Mouse (Mus musculus): ENCODE results near the gene Abcc10.

Gene Abcc10

DNA sequence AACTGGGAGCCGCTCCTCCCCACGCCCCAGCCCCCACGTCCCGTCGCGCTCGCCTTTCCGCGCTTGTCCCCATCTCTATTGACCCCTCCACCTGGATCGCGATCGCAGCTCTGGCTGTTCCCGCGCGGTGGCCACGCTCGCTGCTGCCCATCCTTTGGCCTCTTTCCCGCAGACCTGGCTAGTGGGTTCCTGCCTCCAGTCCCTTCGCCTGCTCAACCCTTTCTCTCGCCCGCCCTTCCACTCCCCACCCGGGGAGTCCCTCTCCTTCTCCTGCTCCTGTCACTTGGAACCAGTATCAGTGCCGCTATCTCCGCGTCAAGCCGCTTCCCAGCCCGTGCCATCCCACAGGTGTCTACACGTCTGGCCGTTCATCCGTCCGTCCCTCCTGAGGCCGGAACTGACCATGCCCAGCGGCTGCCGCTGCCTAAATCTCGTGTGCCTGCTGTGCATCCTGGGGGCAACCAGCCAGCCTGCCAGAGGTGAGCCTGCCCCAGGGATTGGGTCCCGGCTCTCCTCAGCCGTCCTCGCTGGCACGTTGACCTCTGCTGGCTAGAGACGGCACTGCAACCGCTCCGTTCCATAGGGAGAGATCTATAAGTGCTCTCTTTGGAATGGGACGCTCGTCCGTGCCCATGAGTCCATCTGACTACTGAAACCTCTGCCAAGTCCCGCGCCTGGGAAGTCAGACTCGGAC lies 29.8 kb downstream of the Abcc10 start:
- H3K9me3 ChIP-seq (ENCODE audit: low read length) = no peaks in the 10 kb centered on the region
- peak overlapping the region; percentile 80 for H3K4me3 ChIP-seq (replicated peaks; ENCODE audit: low read length)
- no peak for TF ChIP-seq POU5F1 (IDR thresholded peaks at IDR 0.05; ENCODE audit: borderline replicate concordance, low read length)
- peak; percentile 93 for TF ChIP-seq CTCF (conservative IDR thresholded peaks at IDR 0.05; ENCODE audit: low read length)
- TF ChIP-seq NANOG (IDR thresholded peaks at IDR 0.05; ENCODE audit: borderline replicate concordance, low read length) = no peak
- H3K4me1 ChIP-seq (replicated peaks; ENCODE audit: low read depth, low read length) = peaks cover 41% of the 10 kb centered on the region
- no peaks in the 10 kb centered on the region for H3K36me3 ChIP-seq (ENCODE audit: insufficient read depth, low read length)
- peaks cover 77% of the 10 kb centered on the region for H3K27me3 ChIP-seq (ENCODE audit: insufficient read depth, low read length)

DNA sequence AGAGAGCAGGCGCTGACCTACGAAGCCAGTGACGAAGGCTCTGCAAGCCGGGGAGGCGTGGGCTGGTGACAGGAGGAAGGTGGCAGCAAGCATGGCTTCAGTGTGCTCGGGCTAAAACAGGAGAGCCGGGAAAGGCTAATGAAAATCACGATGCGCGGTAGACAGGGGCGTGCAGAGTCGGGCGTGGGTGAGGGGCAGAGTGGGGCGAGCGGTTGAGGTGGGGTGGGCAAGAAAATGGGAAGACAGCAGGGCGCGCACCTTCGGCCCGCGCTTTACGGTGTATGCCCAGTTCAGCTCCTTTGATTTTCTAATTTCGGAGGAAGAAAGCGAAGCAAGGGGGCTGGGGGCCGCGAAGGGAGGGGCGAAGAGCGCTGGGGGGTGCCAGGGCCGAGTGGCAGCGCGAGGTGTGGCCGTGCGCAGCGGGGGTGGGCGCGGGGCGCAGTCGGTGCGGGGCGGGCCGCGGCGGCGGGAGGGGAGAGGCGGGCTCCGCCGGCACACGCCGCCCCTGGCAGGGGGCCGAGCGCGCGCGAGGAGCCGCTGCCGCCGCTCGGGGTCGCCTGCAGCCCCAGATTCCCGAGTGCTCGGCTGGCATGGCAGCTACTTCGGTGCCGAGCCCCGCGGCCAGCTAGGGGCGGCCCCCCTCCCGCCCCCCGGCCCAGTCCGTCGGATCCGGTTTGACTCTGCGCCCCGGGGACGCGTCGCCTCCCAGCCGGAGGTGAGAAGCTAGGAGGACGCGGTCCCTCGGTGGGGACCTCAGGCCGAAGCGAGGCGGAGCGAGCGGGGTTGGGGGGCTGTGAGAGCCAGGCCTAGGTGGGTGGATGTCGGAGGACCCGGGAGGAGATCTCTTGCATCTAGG lies 30.6 kb downstream of the Abcc10 start, which contains the start of gene Dlk2:
Gene Dlk2, plus strand, starts transcription at position 58 of the 856 bp plus-strand sequence.
- Histone ChIP-seq H3K4me1 (replicated peaks; ENCODE audit: low read depth, low read length) (peaks cover 33% of the 10 kb centered on the region), H3K27me3 (ENCODE audit: insufficient read depth, low read length) (peaks cover 78% of the 10 kb centered on the region)

DNA sequence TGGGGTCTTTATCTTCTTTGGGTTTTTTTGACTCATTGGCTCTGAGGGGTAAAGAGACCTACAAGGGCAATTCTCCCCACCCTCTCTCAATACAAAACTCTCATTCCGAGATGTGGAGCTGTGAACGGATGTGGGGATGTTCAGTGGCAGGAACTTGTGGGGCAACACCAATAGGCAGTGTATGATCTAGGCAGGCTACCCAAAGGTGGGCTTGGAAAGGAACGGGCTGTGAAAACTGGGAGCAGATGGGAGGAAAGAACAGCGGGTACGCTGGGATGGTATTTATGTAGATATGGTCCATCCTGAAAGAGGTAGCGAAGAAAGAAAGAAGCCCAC lies 31.2 kb downstream of the Abcc10 start:
- TF ChIP-seq CTCF (conservative IDR thresholded peaks at IDR 0.05; ENCODE audit: low read length) (no peak), POU5F1 (IDR thresholded peaks at IDR 0.05; ENCODE audit: borderline replicate concordance, low read length) (no peak), NANOG (IDR thresholded peaks at IDR 0.05; ENCODE audit: borderline replicate concordance, low read length) (no peak)
- H3K4me3 ChIP-seq (replicated peaks; ENCODE audit: low read length) = peak overlapping the region; percentile 80
- H3K9me3 ChIP-seq (ENCODE audit: low read length) = no peaks in the 10 kb centered on the region
- H3K36me3 ChIP-seq (ENCODE audit: insufficient read depth, low read length) = no peaks in the 10 kb centered on the region
- H3K4me1 ChIP-seq (replicated peaks; ENCODE audit: low read depth, low read length) = peaks cover 27% of the 10 kb centered on the region
- peaks cover 81% of the 10 kb centered on the region for H3K27me3 ChIP-seq (ENCODE audit: insufficient read depth, low read length)

More for the DNA sequence above, 30.6 kb downstream of the Abcc10 start, which contains the start of gene Dlk2:
- TF ChIP-seq NANOG (IDR thresholded peaks at IDR 0.05; ENCODE audit: borderline replicate concordance, low read length) (no peak), CTCF (conservative IDR thresholded peaks at IDR 0.05; ENCODE audit: low read length) (no peak), POU5F1 (IDR thresholded peaks at IDR 0.05; ENCODE audit: borderline replicate concordance, low read length) (no peak)
- Histone ChIP-seq H3K4me3 (replicated peaks; ENCODE audit: low read length) (peak within 1 kb of the TSS; percentile 80), H3K36me3 (ENCODE audit: insufficient read depth, low read length) (no peaks in the 10 kb centered on the region), H3K9me3 (ENCODE audit: low read length) (no peaks in the 10 kb centered on the region)

DNA sequence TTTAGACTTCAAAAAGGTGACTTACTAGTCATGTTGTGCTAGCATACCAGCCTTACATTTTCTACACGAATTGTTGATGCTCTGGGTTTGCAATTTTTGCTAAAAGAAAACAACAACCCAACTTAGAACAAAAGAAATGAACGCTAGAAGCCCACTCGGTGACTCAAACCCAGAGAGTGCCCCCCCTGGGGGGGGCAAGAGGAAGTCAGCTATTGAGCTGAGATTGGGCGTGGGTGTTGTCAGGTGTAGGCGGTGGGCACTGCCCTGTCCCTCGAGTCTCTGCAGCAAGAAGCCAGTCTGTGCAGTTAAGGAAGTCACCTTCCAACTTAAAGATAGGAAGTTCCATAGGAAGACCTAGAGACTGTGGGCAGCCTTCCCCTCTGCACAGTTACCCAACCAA lies 31.6 kb downstream of the Abcc10 start:
- no peak overlapping the region for H3K4me3 ChIP-seq (replicated peaks; ENCODE audit: low read length)
- peaks cover 79% of the 10 kb centered on the region for H3K27me3 ChIP-seq (ENCODE audit: insufficient read depth, low read length)
- no peaks in the 10 kb centered on the region for H3K9me3 ChIP-seq (ENCODE audit: low read length)
- TF ChIP-seq CTCF (conservative IDR thresholded peaks at IDR 0.05; ENCODE audit: low read length) (no peak; the same call in 1 of the 2 replicates), NANOG (IDR thresholded peaks at IDR 0.05; ENCODE audit: borderline replicate concordance, low read length) (no peak), POU5F1 (IDR thresholded peaks at IDR 0.05; ENCODE audit: borderline replicate concordance, low read length) (no peak)
- H3K4me1 ChIP-seq (replicated peaks; ENCODE audit: low read depth, low read length) = peaks cover 23% of the 10 kb centered on the region
- no peaks in the 10 kb centered on the region for H3K36me3 ChIP-seq (ENCODE audit: insufficient read depth, low read length)

DNA sequence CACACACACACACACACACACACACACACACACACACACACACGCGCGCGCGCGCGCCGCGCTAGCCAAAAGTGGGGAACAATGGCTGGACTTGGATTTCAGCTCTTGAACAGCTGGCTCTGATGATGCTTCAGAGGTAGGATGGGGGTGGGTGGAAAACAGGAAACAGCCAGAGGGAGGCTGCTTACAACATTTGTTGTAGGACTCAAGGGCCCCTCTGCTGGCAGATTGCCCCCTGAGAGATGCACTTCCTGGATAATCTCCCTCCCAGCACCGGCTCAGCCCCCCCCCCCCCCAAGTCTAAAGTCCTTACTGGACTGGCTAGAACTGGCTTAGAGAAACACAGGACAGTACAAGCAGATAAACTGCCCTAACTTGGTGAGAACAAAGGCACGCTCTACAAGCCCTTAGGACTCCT lies 40.5 kb downstream of the Abcc10 start:
- TF ChIP-seq CTCF (conservative IDR thresholded peaks at IDR 0.05; ENCODE audit: low read length) = no peak
- TF ChIP-seq NANOG (IDR thresholded peaks at IDR 0.05; ENCODE audit: borderline replicate concordance, low read length) = no peak
- no peak for TF ChIP-seq POU5F1 (IDR thresholded peaks at IDR 0.05; ENCODE audit: borderline replicate concordance, low read length)
- Histone ChIP-seq H3K9me3 (ENCODE audit: low read length) (no peaks in the 10 kb centered on the region), H3K36me3 (ENCODE audit: insufficient read depth, low read length) (no peaks in the 10 kb centered on the region), H3K4me3 (replicated peaks; ENCODE audit: low read length) (no peak overlapping the region), H3K27me3 (ENCODE audit: insufficient read depth, low read length) (0 out of 2 replicates have a peak, but pooled peaks cover 5% of the 10 kb centered on the region), H3K4me1 (replicated peaks; ENCODE audit: low read depth, low read length) (peaks cover 46% of the 10 kb centered on the region)

DNA sequence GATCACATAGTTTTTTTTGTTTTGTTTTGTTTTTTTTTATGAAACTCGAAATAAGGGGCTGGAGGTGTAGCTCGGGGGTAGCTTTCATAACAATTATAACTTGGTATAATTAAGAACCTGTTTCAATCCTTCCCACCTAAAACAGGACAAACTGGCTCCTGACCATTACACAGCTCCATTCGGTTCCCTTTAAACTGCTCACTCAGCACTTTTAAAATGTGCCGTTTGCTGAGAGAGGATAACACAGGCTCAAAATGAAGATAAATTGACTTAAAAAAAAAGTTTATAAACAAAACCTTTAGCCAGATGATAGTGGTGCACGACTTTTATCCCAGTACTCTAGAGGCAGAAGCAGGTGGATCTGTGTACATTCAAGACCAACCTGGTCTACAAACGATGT lies 42.7 kb downstream of the Abcc10 start:
- Histone ChIP-seq H3K27me3 (ENCODE audit: insufficient read depth, low read length) (no peaks in the 10 kb centered on the region), H3K36me3 (ENCODE audit: insufficient read depth, low read length) (peaks cover 14% of the 10 kb centered on the region), H3K4me3 (replicated peaks; ENCODE audit: low read length) (no peak overlapping the region), H3K9me3 (ENCODE audit: low read length) (no peaks in the 10 kb centered on the region), H3K4me1 (replicated peaks; ENCODE audit: low read depth, low read length) (peaks cover 65% of the 10 kb centered on the region)
- TF ChIP-seq POU5F1 (IDR thresholded peaks at IDR 0.05; ENCODE audit: borderline replicate concordance, low read length) = no peak
- TF ChIP-seq CTCF (conservative IDR thresholded peaks at IDR 0.05; ENCODE audit: low read length) = no peak
- TF ChIP-seq NANOG (IDR thresholded peaks at IDR 0.05; ENCODE audit: borderline replicate concordance, low read length) = no peak

DNA sequence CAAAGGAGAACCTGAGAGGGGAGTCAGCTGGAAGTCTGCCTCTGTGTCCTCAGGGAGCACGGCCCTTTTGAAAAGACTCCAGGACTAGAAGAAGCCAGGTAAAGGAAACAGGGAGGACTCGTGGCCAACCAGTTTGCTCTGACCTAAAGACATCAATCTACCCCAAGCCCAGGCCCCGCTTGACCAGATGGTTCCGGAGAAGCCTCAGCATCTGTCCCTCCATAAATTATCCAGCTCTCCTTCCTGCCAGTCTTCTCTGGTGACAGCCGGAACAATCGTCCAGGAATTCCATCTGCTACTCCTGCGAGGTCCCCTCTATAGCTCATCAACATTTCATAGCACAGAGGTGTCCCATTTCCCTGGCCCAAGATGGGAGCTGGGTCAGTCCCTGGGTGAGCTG lies 43.5 kb downstream of the Abcc10 start:
- Histone ChIP-seq H3K4me3 (replicated peaks; ENCODE audit: low read length) (0 out of 2 replicates have a peak overlapping the region, but pooled peaks have one; percentile 29), H3K27me3 (ENCODE audit: insufficient read depth, low read length) (no peaks in the 10 kb centered on the region), H3K36me3 (ENCODE audit: insufficient read depth, low read length) (peaks cover 21% of the 10 kb centered on the region), H3K9me3 (ENCODE audit: low read length) (no peaks in the 10 kb centered on the region), H3K4me1 (replicated peaks; ENCODE audit: low read depth, low read length) (peaks cover 71% of the 10 kb centered on the region)
- TF ChIP-seq CTCF (conservative IDR thresholded peaks at IDR 0.05; ENCODE audit: low read length) (no peak), NANOG (IDR thresholded peaks at IDR 0.05; ENCODE audit: borderline replicate concordance, low read length) (no peak), POU5F1 (IDR thresholded peaks at IDR 0.05; ENCODE audit: borderline replicate concordance, low read length) (no peak)

DNA sequence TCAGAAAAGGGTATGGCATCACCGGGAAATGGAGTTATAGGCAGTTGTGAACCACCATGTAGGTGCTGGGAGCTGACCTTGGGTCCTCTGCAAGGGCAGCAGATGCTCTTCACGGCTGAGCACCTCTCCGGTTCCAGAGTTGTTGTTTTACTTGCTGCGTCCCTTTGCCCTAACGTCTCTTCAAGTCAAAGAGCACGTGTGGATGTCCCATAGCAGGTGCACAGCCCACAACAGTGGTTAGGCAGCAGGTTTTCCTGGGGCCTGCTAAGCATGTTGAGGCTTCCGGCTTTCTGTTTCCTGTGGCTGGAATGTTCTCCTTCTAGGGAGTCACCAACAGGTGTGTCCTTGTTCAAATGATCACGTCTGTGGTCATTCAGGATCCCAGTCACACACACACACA lies 44.2 kb downstream of the Abcc10 start:
- TF ChIP-seq POU5F1 (IDR thresholded peaks at IDR 0.05; ENCODE audit: borderline replicate concordance, low read length) (no peak), NANOG (IDR thresholded peaks at IDR 0.05; ENCODE audit: borderline replicate concordance, low read length) (no peak), CTCF (conservative IDR thresholded peaks at IDR 0.05; ENCODE audit: low read length) (no peak)
- H3K4me3 ChIP-seq (replicated peaks; ENCODE audit: low read length) = no peak overlapping the region
- H3K27me3 ChIP-seq (ENCODE audit: insufficient read depth, low read length) = no peaks in the 10 kb centered on the region
- H3K9me3 ChIP-seq (ENCODE audit: low read length) = no peaks in the 10 kb centered on the region
- peaks cover 76% of the 10 kb centered on the region for H3K4me1 ChIP-seq (replicated peaks; ENCODE audit: low read depth, low read length)
- peaks cover 29% of the 10 kb centered on the region for H3K36me3 ChIP-seq (ENCODE audit: insufficient read depth, low read length)
